Mouse (Mus musculus): ENCODE measurements around the gene Wdr45b.
A peak's percentile ranks its signal among the peaks of the same experiment; 100 is the strongest.
"Not testable (repeated sequence)": the region's sequence is repeated elsewhere in the genome, so short reads cannot be mapped to it uniquely, and the experiment has no call there.

Gene Wdr45b

GRCm38 (mm10) chr11:121354091-121354707 lies at the start of gene Wdr45b:
Gene Wdr45b (minus strand): TSS chr11:121354445.
- peak; percentile 98 to 99 for DNase-seq (ENCODE audit: low spot score in 2 of 2)

- DNase-seq (ENCODE audit: low spot score in 2 of 2): no peak
These were observed 38.2 kb upstream of the Wdr45b start for GRCm38 (mm10) chr11:121392405-121392804.

GRCm38 (mm10) chr11:121390793-121391192 lies 36.5 kb upstream of the Wdr45b start:
- DNase-seq (ENCODE audit: low spot score in 2 of 2): no peak

- no peak for DNase-seq (ENCODE audit: low spot score in 2 of 2)
These were observed 34.3 kb upstream of the Wdr45b start for GRCm38 (mm10) chr11:121388554-121388945.

GRCm38 (mm10) chr11:121387750-121388553 lies 33.7 kb upstream of the Wdr45b start, which contains the start of gene Rab40b:
Gene Rab40b (minus strand): TSS chr11:121388251.
- peak; percentile 95 to 96 for DNase-seq (ENCODE audit: low spot score in 2 of 2)

- no peak for DNase-seq (ENCODE audit: low spot score in 2 of 2)
These were observed 26.0 kb upstream of the Wdr45b start for GRCm38 (mm10) chr11:121380294-121380693.

GRCm38 (mm10) chr11:121378644-121379043 lies 24.4 kb upstream of the Wdr45b start:
- DNase-seq (ENCODE audit: low spot score in 2 of 2): no peak

- DNase-seq (ENCODE audit: low spot score in 2 of 2): no peak
These were observed 19.1 kb upstream of the Wdr45b start for GRCm38 (mm10) chr11:121373305-121373704.

- no peak for DNase-seq (ENCODE audit: low spot score in 2 of 2)
These were observed 16.2 kb upstream of the Wdr45b start for GRCm38 (mm10) chr11:121370337-121370994.

- DNase-seq (ENCODE audit: low spot score in 2 of 2): peak; percentile 41 to 46
These were observed 15.4 kb upstream of the Wdr45b start for GRCm38 (mm10) chr11:121369622-121370021.

GRCm38 (mm10) chr11:121368731-121369130 lies 14.5 kb upstream of the Wdr45b start:
- DNase-seq (ENCODE audit: low spot score in 2 of 2): no peak

- no peak for DNase-seq (ENCODE audit: low spot score in 2 of 2)
These were observed 13.0 kb upstream of the Wdr45b start for GRCm38 (mm10) chr11:121367170-121367707.

GRCm38 (mm10) chr11:121362212-121362611 lies 8.0 kb upstream of the Wdr45b start:
- DNase-seq (ENCODE audit: low spot score in 2 of 2): no peak

- DNase-seq (ENCODE audit: low spot score in 2 of 2): peak; percentile 24 to 35
These were observed 737 bp downstream of the Wdr45b start for GRCm38 (mm10) chr11:121353326-121354090.

- not testable (repeated sequence) for DNase-seq (ENCODE audit: low spot score in 2 of 2)
These were observed 5.5 kb downstream of the Wdr45b start for GRCm38 (mm10) chr11:121348727-121349126.

- no peak for DNase-seq (ENCODE audit: low spot score in 2 of 2)
These were observed 6.1 kb downstream of the Wdr45b start for GRCm38 (mm10) chr11:121348166-121348565.

GRCm38 (mm10) chr11:121347036-121347435 lies 7.2 kb downstream of the Wdr45b start:
- DNase-seq (ENCODE audit: low spot score in 2 of 2): no peak

- DNase-seq (ENCODE audit: low spot score in 2 of 2): not testable (repeated sequence)
These were observed 11.8 kb downstream of the Wdr45b start for GRCm38 (mm10) chr11:121342423-121342822.

- no peak for DNase-seq (ENCODE audit: low spot score in 2 of 2)
These were observed 14.0 kb downstream of the Wdr45b start for GRCm38 (mm10) chr11:121340287-121340686.

GRCm38 (mm10) chr11:121339647-121340046 lies 14.6 kb downstream of the Wdr45b start:
- no peak for DNase-seq (ENCODE audit: low spot score in 2 of 2)

- no peak for DNase-seq (ENCODE audit: low spot score in 2 of 2)
These were observed 22.6 kb downstream of the Wdr45b start for GRCm38 (mm10) chr11:121331641-121332040.
